Mouse (Mus musculus): Measurements from ENCODE around the gene Cnn2.
"Not testable (repeated sequence)": the region's sequence is repeated elsewhere in the genome, so short reads cannot be mapped to it uniquely, and the experiment has no call there.

Gene Cnn2

GRCm38 (mm10) chr10:80036832-80037231, 48.4 kb downstream of the Cnn2 start:
- no peak for ATAC-seq (ENCODE audit: low TSS enrichment)

DNA sequence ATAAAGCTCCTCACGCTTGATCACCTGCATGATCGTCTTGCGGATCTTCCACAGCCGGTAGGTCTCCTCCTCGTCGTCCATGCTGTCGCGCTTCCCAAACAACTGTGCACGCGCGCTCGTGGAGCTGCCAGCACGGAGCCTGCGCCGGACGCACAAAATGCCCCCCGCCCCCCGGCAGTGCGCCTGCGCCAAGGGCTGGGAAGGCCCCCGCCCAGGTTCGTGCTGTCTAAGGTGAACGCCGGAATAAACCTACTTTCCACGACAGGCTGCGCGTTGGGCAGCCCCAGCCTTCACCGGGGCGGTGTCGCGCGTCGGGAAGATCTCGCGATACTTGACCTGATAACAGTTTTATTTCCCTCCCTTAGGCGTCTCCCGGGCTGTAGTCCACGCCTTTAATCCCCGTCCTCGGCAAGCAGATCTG, 51.2 kb downstream of the Cnn2 start, which contains the start of gene Polr2e:
Polr2e (minus strand) TSS at position 237 of the 421 bp plus-strand sequence.
- ATAC-seq (ENCODE audit: low TSS enrichment) = peak; percentile 95

- ATAC-seq (ENCODE audit: low TSS enrichment) = not testable (repeated sequence)
Measured at GRCm38 (mm10) chr10:80041409-80042060, 53.2 kb downstream of the Cnn2 start.

DNA sequence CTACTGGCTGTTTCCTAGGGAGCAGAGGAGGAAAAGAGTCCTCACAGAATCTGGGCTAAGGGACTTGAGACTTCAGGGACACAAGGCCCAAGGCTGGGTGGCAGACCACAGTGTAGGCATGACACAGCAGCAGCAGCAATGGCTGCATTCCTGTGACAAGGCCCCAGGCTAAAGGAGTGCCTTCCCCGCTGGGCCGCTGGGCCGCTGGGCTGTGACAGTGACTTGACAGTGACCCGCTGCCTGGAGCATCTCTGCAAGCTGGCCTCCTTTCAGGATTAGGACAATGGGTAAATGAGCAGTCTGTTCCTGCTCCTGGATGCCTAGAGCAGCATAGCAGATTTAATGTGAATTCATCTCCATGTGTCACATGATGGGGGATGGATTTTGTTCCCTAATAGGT, 55.7 kb downstream of the Cnn2 start:
- no peak for ATAC-seq (ENCODE audit: low TSS enrichment)

DNA sequence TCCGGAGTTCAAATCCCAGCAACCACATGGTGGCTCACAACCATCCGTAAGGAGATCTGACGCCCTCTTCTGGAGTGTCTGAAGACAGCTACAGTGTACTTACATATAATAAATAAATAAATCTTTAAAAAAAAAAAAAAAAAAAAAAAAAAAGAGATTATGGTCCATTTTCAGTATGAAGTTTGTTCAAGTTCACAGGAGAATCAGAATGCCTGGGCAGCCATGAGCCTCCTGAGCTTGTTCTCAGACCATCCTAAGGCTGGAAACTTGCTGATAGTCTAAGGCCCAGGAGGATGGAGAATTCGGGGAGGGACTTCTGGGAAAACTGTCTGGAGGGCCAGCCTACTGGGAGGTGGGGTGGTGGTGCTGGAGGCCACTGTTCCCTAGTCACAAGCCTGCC, 57.0 kb downstream of the Cnn2 start:
- ATAC-seq (ENCODE audit: low TSS enrichment) = not testable (repeated sequence)
